Mouse (Mus musculus) midbrain, embryonic 16.5 days (tissue): ENCODE data around the gene Rbm46. TPM values are rescaled to one million over a fixed set of nuclear protein-coding genes. Genes with fewer than 3 reads are reported as not detected.

Experiments
- ATAC-seq: fragments of 200-750 bp; cut with Nextera tagmentation; 2 replicates; pipeline ENCODE4 v1.8.0; 2017; ENCODE audit warnings: moderate TSS enrichment
- H3K27ac ChIP-seq: fragments of 300-500 bp; sonication (generic); 2 replicates; pipeline ENCODE4 v1.5.1; 2014; ENCODE audit warnings: mild to moderate bottlenecking, low read length, mixed read lengths
- H3K27me3 ChIP-seq: fragments of 300-500 bp; sonication (generic); 2 replicates; pipeline ENCODE4 v1.6.1; 2014; ENCODE audit warnings: low read depth, low read length, mixed read lengths; ENCODE audit not compliant: control insufficient read depth, insufficient read depth
- H3K36me3 ChIP-seq: fragments of 300-500 bp; sonication (generic); 2 replicates; pipeline ENCODE4 v1.6.1; 2014; ENCODE audit warnings: mild to moderate bottlenecking, low read length, moderate library complexity, mixed read lengths; ENCODE audit not compliant: control insufficient read depth, insufficient read depth
- H3K4me1 ChIP-seq: fragments of 300-500 bp; sonication (generic); 2 replicates; pipeline ENCODE4 v1.6.1; 2014; ENCODE audit warnings: mild to moderate bottlenecking, low read length, mixed read lengths; ENCODE audit not compliant: control insufficient read depth, insufficient read depth
- H3K4me2 ChIP-seq: fragments of 300-500 bp; sonication (generic); 2 replicates; pipeline ENCODE4 v1.6.1; 2014; ENCODE audit warnings: mild to moderate bottlenecking, low read length, mixed read lengths
- H3K4me3 ChIP-seq: fragments of 300-500 bp; sonication (generic); 2 replicates; pipeline ENCODE4 v1.5.1; 2014; ENCODE audit warnings: low read depth, mild to moderate bottlenecking, low read length, moderate library complexity, mixed read lengths
- H3K9ac ChIP-seq: fragments of 300-500 bp; sonication (generic); 2 replicates; pipeline ENCODE4 v1.6.1; 2014; ENCODE audit warnings: low read depth, low read length, mixed read lengths
- H3K9me3 ChIP-seq: fragments of 300-500 bp; sonication (generic); replicated peaks from 2 replicates; pipeline ENCODE4 v1.6.1; 2014; ENCODE audit warnings: mild to moderate bottlenecking, low read length, mixed read lengths; ENCODE audit not compliant: control insufficient read depth, poor library complexity, severe bottlenecking
- WGBS: fragments of 180-500 bp; shearing (Covaris S2); extraction: QIAGEN DNeasy Blood & Tissue Kit; methylation state at CpG from one replicate; pipeline ENCODE4 v1.1.7; 2014; 5-methylcytosine and 5-hydroxymethylcytosine counted together
- polyA plus RNA-seq: library from polyadenylated mRNA; unstranded; fragments of >200 nt; fragmentation: Nextera tagmentation; extraction: Ambion mirVana; gene quantifications from 2 replicates; pipeline ENCODE4 v1.2.1, GENCODE M21; 2015

Gene Rbm46
- polyA plus RNA-seq, 1 experiment from 2014 or later, result 1.6 TPM

DNA sequence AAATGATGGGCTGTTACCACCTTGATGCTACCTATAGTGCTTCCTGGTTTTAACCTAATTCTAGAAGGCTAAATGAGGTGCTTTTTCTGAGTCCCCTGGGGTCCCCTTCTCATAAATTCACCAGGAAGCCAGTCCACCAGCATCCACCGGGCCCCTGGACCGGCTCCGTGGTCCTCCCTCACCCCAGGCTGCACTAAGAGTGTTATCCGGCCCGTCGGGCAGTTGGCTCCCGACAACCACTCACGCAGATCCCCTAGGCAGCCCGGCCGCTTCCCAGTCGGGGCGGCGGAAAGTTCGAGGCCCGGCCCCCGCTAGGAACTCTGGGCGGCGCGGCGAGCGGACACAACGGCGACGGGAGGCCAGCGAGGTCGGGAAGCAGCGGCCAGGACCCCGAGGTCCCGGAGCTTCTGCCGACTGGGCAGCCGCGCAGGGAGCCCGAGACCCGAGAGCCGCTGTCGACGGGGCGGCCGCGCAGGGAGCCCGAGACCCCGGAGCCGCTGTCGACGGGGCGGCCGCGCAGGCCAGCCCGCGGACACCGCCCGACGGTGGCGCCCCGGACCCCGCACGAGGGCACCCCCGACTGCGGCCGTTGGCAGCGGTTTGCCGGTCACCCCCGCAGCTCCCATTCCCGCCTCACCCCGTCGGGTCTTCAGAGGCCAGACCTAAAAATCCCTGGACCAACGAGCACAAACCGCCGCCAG is 462 bp downstream of the Rbm46 start:
- Histone ChIP-seq H3K27ac (no peak overlapping the region), H3K4me1 (peaks cover 5% of the 10 kb centered on the region; the same call in 1 of the 2 replicates), H3K9ac (0 out of 2 replicates have a peak overlapping the region, but pooled peaks have one; percentile 40), H3K9me3 (no peaks in the 10 kb centered on the region), H3K4me3 (peak overlapping the region; percentile 47), H3K4me2 (peak overlapping the region; percentile 65), H3K36me3 (no peaks in the 10 kb centered on the region), H3K27me3 (peaks cover 17% of the 10 kb centered on the region)
- peak; percentile 75 for ATAC-seq
- WGBS, result 26% methylated on average over 63 of the region's 69 CpGs

DNA sequence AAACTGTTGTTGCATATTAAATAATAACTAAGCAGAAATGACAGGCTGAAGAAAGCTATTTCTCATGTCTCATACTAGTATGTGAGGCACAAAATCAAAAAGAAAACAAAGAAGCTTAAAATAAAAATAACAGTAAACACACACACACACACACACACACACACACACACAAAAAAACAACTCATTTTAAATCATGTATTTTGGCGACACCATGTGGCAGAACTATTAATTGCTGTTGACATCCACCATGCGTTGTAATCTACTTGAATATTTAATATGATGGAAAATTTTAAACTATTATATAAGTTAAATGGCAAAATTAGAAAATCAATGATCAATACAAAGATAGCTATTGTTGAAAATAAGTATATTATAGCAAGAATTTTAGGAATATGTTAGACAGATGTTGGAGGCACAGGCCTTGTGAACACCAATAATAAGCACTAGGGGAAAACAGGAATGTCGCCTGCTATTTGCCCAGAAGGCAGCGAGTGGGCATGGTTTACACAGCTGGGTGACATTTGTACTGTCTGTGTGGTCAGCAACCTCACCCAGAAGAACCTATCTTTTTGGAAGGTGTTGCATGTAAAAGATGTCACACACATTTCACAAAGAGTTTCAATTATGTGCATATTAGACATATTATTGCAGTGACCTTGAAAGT is 18.7 kb downstream of the Rbm46 start:
- no peaks in the 10 kb centered on the region for H3K9me3 ChIP-seq
- H3K4me3 ChIP-seq, result no peak overlapping the region
- no peaks in the 10 kb centered on the region for H3K36me3 ChIP-seq
- no peak overlapping the region for H3K9ac ChIP-seq
- H3K4me1 ChIP-seq, result no peaks in the 10 kb centered on the region
- no peaks in the 10 kb centered on the region for H3K27me3 ChIP-seq
- ATAC-seq, result no peak
- 25% methylated on average over 4 of the region's 4 CpGs for WGBS
- H3K27ac ChIP-seq, result no peak overlapping the region
- H3K4me2 ChIP-seq, result no peak overlapping the region

DNA sequence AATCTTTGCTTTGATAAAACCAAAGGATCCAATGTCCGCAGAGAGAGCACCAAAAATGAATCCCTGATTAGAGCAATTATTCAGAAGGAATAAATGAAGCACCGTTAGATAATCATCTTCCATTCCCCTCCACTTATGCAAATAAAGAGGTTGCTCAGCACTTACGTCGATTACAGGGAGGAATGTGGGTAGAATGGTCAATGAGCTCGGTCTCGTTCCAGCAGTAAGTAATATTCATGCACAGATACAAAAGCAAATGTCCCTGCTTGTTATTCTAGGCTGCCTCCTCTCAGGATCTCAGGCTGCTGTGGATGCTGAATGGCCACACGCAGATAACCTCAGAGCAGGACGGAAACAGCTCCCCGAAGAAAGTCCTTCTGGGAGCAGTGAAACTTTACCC is 51.1 kb downstream of the Rbm46 start:
- H3K9ac ChIP-seq, result no peak overlapping the region
- H3K27me3 ChIP-seq, result no peaks in the 10 kb centered on the region
- WGBS, result 59% methylated on average over 9 of the region's 9 CpGs
- H3K27ac ChIP-seq, result no peak overlapping the region
- ATAC-seq, result no peak
- no peak overlapping the region for H3K4me2 ChIP-seq
- no peaks in the 10 kb centered on the region for H3K36me3 ChIP-seq
- H3K9me3 ChIP-seq, result no peaks in the 10 kb centered on the region
- no peak overlapping the region for H3K4me3 ChIP-seq
- no peaks in the 10 kb centered on the region for H3K4me1 ChIP-seq

DNA sequence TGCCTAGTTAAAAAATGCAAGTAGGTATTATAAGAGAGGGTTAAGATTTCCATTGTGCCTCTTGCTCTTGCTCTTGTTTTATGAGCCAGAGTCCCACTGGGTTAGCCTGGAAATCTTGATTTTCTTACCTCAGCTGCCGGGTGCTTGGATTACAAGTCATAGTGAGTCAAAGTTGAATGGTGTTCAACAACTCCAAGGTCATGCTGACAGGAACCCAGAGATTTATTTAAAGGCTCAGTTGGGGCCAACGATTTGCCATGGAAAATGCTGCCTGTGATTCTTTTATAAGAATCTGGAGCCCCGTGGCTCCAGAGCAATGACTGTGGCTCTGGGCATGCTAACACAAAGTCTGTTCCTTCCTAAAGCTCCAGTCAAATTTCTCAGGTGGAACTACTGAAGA is 64.4 kb downstream of the Rbm46 start:
- no peak for ATAC-seq
- no peak overlapping the region for H3K27ac ChIP-seq
- no peak overlapping the region for H3K9ac ChIP-seq
- H3K4me1 ChIP-seq, result no peaks in the 10 kb centered on the region
- H3K27me3 ChIP-seq, result no peaks in the 10 kb centered on the region
- 63% methylated on average over 3 of the region's 3 CpGs for WGBS
- H3K36me3 ChIP-seq, result no peaks in the 10 kb centered on the region
- no peak overlapping the region for H3K4me2 ChIP-seq
- H3K4me3 ChIP-seq, result no peak overlapping the region
- no peaks in the 10 kb centered on the region for H3K9me3 ChIP-seq

DNA sequence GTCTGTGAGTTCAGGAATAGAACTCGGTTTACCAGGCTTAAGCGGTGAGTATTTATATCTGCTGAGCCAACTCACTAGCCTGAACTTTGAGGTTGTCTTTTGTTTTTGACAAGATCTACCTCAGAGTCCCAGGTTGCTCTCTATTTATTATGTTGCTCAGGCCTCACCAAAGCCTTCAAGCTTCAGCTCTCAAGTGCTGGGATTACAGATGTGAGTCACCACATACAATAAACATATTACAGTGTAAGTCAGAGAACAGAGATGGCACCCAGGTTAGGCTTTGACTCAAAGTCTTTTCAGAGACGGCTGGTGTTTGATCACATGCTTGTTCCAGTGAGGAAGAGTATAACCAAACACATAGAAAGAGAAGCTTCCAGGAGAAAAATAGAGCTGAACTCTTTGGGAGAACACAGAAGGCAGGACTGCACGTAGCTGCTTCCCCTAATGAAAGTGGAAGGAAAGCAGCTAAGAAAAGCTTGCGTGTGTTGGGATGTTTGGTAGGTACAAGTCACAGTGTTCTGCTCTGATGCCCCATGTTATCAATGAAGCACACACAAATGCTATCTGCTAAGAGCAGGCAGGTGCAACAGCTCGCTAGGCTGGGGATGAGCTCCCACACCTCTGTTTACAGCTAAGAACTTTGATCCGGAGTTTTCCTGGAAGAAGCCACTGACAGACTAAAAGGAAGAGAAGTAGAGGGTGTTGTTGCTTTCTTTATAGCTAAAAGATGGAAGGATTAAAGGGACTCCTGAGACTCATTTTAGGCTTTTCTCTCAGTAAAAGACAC is 65.8 kb downstream of the Rbm46 start:
- no peak overlapping the region for H3K27ac ChIP-seq
- H3K4me1 ChIP-seq, result no peaks in the 10 kb centered on the region
- no peak overlapping the region for H3K9ac ChIP-seq
- H3K36me3 ChIP-seq, result no peaks in the 10 kb centered on the region
- no peaks in the 10 kb centered on the region for H3K27me3 ChIP-seq
- no peak overlapping the region for H3K4me3 ChIP-seq
- ATAC-seq, result no peak
- H3K9me3 ChIP-seq, result no peaks in the 10 kb centered on the region
- H3K4me2 ChIP-seq, result no peak overlapping the region
- 87% methylated on average over 7 of the region's 7 CpGs for WGBS

DNA sequence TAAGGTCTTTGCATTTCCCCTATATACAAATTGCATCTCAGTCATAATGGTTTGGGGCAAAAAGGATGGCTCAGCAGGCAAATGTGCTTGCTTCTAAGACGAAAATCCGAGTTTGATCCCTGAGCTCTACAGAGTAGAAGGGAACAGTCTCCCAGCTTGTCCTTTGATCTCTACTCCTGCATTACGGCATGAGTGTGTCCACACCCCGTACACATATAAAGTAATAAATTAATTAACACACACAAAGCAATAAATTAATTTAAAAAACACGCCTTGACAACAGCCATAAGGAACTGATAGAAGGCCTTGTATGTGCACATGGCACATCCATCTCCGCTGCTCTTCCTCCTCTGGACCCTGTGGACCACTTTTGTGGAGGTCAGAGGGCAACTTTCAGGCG is 66.5 kb downstream of the Rbm46 start:
- WGBS, result 90% methylated on average over 7 of the region's 7 CpGs
- ATAC-seq, result no peak
- H3K36me3 ChIP-seq, result no peaks in the 10 kb centered on the region

DNA sequence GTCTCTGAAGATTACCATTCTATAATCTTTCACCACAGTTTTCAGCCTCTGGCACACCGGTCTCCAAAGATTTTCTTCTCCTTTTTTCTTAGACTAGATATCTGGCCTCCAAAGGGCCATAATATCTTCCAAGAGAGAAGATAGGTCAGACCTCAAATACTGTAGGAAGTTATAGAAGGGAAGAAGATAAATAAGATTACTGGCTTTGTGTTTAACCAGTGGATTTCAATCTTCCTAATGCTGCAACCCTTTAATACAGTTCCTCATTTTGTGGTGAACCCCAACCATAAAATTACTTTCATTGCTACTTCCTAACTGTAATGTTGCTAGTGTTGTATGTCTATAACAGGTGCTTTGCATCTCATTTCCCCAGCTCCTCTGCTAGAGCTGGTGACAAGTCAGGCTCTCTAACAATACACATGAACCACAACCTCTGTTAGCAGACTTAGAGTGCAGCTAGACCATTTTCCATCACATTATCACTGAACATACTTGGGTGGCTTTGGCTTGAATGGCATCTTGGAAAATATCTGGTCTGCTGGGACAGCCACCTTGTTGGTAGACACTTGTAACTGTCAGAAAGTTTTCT is 67.9 kb downstream of the Rbm46 start:
- H3K4me3 ChIP-seq, result no peak overlapping the region
- H3K27me3 ChIP-seq, result no peaks in the 10 kb centered on the region
- no peaks in the 10 kb centered on the region for H3K9me3 ChIP-seq
- no peak overlapping the region for H3K9ac ChIP-seq
- ATAC-seq, result no peak
- WGBS, result 94% methylated on average over 1 of the region's 1 CpGs
- H3K4me1 ChIP-seq, result no peaks in the 10 kb centered on the region
- H3K27ac ChIP-seq, result no peak overlapping the region
- no peak overlapping the region for H3K4me2 ChIP-seq
- no peaks in the 10 kb centered on the region for H3K36me3 ChIP-seq

More for the DNA sequence above, 66.5 kb downstream of the Rbm46 start:
- Histone ChIP-seq H3K4me1 (no peaks in the 10 kb centered on the region), H3K4me3 (no peak overlapping the region), H3K4me2 (no peak overlapping the region), H3K9ac (no peak overlapping the region), H3K27ac (no peak overlapping the region), H3K27me3 (no peaks in the 10 kb centered on the region), H3K9me3 (no peaks in the 10 kb centered on the region)

DNA sequence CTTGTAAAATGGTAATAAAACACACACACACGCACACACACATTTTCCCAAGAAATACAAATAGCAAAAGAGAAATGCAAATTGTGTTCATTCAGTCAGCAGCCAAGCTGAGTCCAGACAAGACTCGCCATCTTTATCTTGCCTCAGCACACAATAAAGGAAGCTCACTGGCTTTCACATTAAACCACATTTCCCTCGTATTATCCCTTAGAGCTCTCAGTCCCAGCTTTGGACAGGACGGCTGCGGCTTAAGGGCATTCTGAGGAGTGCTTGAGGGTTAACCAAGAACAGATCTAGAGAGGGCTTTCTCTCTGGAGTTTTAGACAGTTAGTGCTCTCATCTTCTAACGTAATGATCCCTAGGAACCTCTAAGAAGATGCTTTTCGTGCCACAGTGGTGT is 71.0 kb downstream of the Rbm46 start:
- Histone ChIP-seq H3K9me3 (no peaks in the 10 kb centered on the region), H3K9ac (no peak overlapping the region), H3K4me2 (no peak overlapping the region), H3K36me3 (no peaks in the 10 kb centered on the region), H3K4me1 (no peaks in the 10 kb centered on the region), H3K4me3 (no peak overlapping the region), H3K27ac (no peak overlapping the region), H3K27me3 (no peaks in the 10 kb centered on the region)
- no peak for ATAC-seq
- WGBS, result 72% methylated on average over 7 of the region's 7 CpGs
